Mouse (Mus musculus): ENCODE data around the gene Ppp4r4.
"Not testable (repeated sequence)": the region's sequence is repeated elsewhere in the genome, so short reads cannot be mapped to it uniquely, and the experiment has no call there.

The Ppp4r4 gene

DNA sequence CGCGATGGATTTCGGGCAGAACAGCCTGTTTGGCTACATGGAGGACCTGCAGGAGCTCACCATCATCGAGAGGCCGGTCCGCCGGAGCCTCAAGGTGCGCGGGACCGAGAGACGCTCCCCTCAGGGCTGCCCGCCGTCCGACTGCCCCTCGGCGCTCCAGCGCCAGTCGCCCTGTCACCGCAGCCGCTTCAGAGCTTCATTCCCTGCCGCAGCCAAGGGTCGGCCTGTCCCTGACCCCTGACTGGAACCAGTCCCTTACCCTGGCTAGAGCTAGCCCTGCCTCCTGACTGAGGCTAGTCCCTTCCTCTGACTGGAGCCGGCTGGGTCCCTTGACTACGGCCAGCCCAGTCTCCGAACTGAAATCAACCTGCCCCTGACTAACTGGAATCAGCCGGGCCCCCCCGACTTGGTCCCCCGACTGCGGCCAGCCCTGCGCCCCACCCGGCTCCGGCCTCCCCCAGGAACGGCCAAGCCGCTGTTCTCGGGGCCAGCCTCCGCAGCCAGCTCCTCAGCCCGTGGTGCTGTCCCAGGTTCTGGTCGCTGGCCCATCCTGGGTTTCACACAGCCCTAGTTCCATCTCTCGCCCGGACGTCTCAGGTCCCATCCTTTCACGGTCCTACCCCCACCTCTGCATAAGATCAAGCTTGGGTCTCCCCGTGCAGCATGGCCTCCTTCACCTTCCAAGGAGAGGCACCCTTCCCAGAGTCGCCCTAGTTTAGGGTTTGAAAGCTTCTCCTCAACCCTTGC is 739 bp downstream of the Ppp4r4 start:
- DNase-seq (ENCODE audit: low read depth, low spot score) = no peak

DNA sequence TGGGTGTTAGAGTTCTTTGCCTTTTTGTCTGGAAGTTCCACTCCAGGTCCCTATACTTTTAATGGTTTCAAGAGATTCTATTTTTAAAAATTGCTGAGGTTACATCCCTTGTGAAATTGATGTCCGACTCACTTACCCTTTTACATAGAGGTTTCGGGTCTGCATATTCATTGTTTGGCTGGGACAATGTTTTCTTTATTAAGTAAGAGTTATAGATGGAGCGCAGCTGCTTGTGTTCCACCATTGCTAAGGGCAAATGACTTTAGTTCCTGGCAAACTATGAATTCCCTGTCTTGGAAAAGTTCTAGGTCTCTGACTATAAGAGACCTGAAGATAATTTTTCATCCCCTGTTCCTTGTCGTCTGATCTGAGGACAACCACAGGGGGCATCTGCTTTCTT is 8.3 kb downstream of the Ppp4r4 start:
- DNase-seq (ENCODE audit: low read depth, low spot score) = no peak

- no peak for DNase-seq (ENCODE audit: low read depth, low spot score)
These were observed 11.3 kb downstream of the Ppp4r4 start for GRCm38 (mm10) chr12:103543351-103543750.

DNA sequence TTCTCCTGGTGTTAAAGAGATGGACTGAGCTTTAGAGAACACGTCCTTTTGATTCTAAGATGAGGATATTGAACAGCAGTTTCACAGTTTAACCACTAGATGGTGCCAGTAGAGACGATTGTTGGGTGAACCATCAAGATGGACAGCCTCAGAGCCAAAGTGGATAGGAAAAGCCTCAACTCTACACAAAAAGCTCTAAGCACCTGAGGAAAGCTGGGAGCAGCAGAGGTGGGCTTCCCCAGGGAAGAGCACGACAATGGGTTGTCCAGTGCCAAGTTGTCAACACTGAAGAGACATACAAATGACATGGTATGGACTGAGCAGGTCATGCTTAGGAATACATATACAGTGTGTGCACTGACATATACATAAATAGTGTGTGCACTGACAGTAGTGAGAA is 12.1 kb downstream of the Ppp4r4 start:
- peak; percentile 27 for DNase-seq (ENCODE audit: low read depth, low spot score)

DNA sequence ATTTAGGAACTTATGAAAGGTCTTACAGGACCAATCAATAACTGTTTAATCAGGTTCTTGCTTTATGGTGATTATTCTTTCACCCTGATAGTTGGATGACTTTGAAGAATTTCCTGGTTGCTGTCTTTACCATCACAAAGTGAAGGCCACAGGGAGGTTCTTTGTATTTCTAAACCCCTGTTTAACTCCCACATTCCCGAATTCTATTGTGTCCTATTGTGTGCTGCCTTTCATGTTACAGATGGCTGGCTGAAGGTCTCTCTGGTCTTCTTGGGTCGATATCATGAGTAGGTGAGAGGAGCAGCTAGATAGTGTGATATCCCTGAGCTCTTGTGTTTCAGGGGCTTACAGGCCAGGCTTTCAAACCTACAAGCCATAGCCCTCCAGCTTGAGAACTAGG is 15.4 kb downstream of the Ppp4r4 start:
- DNase-seq (ENCODE audit: low read depth, low spot score) = no peak

GRCm38 (mm10) chr12:103548526-103548925 is 16.4 kb downstream of the Ppp4r4 start:
- DNase-seq (ENCODE audit: low read depth, low spot score) = no peak

DNA sequence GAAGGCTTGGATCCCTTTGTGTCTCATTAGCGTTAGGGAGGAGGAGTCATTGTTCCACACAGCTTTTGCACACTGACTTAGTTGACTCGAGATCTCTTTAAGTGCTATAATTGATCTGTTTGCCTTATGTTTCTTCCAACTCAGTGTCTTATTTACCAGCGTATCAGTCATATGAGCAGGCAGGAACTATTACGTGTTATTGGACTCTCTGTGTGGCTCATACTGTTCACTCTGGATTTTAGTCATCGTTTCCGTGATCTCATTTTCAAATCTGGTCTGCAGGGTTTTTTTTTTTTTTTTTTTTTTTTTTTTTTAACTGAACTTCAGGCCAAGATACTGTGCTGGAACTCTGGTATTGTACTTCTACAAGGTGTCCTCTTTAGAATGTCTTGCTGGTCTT is 18.0 kb downstream of the Ppp4r4 start:
- no peak for DNase-seq (ENCODE audit: low read depth, low spot score)

GRCm38 (mm10) chr12:103551422-103551821 is 19.3 kb downstream of the Ppp4r4 start:
- DNase-seq (ENCODE audit: low read depth, low spot score) = no peak

DNA sequence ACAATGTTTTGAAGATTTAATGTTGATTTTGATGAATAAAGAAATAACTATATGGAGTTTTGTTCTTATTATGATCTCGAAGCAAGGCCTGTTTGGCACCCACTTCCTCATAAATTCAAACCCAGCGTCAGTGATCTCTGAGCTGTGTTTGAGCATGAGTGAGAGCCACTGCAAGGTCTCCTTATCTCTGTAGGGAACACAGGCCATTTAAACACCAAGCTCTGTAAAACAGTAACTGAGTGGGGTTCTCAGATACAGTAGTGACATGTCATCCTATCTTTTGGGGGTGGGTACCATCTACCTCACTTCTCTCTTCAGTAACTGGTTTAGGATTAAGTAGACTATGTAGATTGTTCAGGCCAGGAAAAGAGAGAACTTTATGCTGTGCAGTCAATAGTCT is 20.4 kb downstream of the Ppp4r4 start:
- DNase-seq (ENCODE audit: low read depth, low spot score) = no peak

GRCm38 (mm10) chr12:103553497-103553896 is 21.4 kb downstream of the Ppp4r4 start:
- no peak for DNase-seq (ENCODE audit: low read depth, low spot score)

GRCm38 (mm10) chr12:103556856-103557255 is 24.8 kb downstream of the Ppp4r4 start:
- DNase-seq (ENCODE audit: low read depth, low spot score) = no peak

DNA sequence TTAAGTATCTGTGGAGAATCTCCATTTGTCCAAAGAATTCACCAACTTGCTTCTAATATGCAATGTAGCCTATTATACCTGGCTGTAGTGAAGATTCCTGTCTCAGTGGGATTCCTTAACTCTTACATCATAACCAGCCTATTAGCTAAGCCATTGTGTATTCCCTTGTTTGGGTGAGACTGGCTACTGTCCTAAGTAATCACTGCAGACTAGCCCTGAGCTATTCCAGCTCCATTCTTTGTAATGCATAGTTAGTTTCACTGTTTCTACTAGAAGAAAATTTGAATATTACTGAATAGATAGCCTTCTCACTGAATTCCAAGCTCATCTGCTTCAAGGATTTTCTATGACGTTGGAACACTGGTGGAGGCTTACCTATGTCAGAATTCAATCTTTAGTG is 32.6 kb downstream of the Ppp4r4 start:
- DNase-seq (ENCODE audit: low read depth, low spot score) = no peak

- no peak for DNase-seq (ENCODE audit: low read depth, low spot score)
These were observed 33.1 kb downstream of the Ppp4r4 start for GRCm38 (mm10) chr12:103565151-103565550.

GRCm38 (mm10) chr12:103567129-103567528 is 35.0 kb downstream of the Ppp4r4 start:
- DNase-seq (ENCODE audit: low read depth, low spot score) = no peak

DNA sequence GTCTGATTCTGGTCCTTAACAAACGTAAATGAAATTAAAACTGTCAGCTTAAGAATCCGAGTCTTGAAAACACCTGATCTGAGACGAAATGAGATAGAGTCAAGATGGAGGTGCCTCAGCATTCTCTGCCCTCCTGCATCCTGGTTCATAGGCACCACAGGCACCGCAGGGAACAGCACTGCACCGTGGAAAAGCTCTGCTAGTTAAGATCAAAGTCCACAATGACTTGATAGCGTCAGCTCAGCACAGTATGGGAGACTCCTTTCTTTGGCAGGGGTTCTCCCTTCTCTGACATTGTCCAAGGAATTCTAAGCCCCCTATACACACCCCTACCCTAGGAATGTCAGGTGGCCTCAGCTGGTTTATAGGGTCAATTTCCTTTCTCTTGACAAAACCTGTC is 37.6 kb downstream of the Ppp4r4 start:
- DNase-seq (ENCODE audit: low read depth, low spot score) = no peak

DNA sequence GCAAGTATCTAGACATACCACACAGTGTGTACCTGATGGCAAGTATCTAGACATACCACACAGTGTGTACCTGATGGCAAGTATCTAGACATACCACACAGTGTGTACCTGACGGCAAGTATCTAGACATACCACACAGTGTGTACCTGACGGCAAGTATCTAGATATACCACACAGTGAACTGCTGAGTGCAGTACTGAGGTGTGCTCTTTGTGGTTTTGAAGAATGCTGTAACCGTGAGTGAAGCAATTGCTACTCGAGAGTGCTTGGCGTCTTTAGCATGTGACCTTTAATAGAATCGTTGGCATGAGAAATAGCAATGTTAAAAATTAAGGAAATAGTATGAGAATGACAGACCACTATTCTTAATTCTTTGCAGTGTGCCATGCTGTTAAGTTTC is 46.1 kb downstream of the Ppp4r4 start:
- not testable (repeated sequence) for DNase-seq (ENCODE audit: low read depth, low spot score)

- DNase-seq (ENCODE audit: low read depth, low spot score) = no peak
These were observed 51.7 kb downstream of the Ppp4r4 start for GRCm38 (mm10) chr12:103583771-103584170.

- DNase-seq (ENCODE audit: low read depth, low spot score) = no peak
These were observed 66.3 kb downstream of the Ppp4r4 start for GRCm38 (mm10) chr12:103598411-103598810.

GRCm38 (mm10) chr12:103600364-103600763 is 68.3 kb downstream of the Ppp4r4 start:
- DNase-seq (ENCODE audit: low read depth, low spot score) = no peak

GRCm38 (mm10) chr12:103601839-103602238 is 69.8 kb downstream of the Ppp4r4 start:
- DNase-seq (ENCODE audit: low read depth, low spot score) = no peak

GRCm38 (mm10) chr12:103615141-103615540 is 83.1 kb downstream of the Ppp4r4 start:
- no peak for DNase-seq (ENCODE audit: low read depth, low spot score)

DNA sequence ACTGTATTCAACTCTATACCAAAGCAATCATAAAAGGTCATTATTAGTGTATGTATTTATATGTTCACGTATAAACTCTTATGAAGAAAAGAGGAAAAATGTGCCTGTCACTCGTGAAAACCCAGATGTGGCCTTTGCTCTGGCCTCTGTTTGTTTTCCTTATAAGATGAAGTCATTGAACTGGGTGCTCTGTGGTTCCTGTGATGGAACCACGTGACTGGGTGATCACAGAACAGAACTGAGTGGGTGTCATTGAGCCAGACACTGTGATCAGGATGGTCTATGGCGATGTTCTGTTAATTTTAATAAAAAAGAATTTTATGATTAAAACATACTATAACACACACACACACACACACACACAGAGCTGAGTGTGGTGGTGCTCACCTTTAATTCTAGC is 83.7 kb downstream of the Ppp4r4 start:
- DNase-seq (ENCODE audit: low read depth, low spot score) = no peak

DNA sequence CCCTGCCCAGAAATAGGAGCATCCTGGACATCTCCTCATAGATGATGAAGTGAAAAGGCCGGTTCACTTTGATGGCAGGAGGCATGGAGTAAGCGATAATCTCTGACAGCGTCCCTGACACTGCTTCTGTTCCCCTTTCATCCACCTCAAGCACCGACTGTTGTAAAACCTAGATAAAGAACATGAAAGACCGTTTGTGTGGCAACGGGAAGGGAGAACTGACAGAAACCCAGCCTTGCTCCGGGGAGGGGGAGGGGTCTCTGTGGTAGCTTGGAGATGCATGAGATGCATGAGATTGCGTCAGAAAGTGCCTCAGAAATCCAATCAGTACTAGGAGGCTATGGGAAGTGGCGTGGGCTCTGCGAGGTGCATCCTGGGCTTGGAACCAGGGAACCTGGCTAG is 84.8 kb downstream of the Ppp4r4 start:
- DNase-seq (ENCODE audit: low read depth, low spot score) = no peak

- DNase-seq (ENCODE audit: low read depth, low spot score) = no peak
These were observed 99.1 kb downstream of the Ppp4r4 start, which contains the start of gene Serpina10 for GRCm38 (mm10) chr12:103631203-103631612. TSS of gene Serpina10 (minus strand) at chr12:103631444.

All from telencephalon, adult 2 months (tissue).